Mouse (Mus musculus) thymus, postnatal 14 days (tissue): ENCODE measurements at regions not wholly inside any gene's neighbourhood (a gene's known extent, or its start where the extent isn't known, plus 50 kb on each side); places are given as distances from the start of the nearest gene placed in this dataset.
A peak's percentile ranks its signal among the peaks of the same experiment; 100 is the strongest.

Experiments
- DNase-seq: peaks from one replicate; pipeline ENCODE4 v3.0.0; 2021

DNA sequence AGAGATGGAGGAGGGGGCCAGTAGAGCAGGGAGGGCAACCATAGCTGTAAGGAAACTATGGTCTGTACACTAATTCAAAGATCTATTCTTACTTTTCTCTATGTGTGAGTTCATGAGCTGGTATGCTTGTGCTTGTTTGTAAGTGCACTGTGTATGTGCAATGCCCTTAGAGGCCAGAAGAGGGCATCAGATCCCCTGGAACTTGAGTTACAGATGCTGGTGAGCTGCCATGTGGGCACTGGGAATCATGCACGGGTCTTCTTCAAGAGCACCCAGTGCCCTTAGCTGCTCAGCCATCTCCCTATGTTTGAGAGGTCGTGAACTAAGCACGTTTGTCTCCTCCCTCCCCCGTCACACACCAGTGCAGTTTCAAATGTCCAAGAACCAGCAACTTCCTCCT is 68.9 kb downstream of the Tbx3 start:
- no peak for DNase-seq

- DNase-seq, result peak; percentile 34
These were observed 70.6 kb downstream of the Tbx3 start for GRCm38 (mm10) chr5:119741116-119741515.

DNA sequence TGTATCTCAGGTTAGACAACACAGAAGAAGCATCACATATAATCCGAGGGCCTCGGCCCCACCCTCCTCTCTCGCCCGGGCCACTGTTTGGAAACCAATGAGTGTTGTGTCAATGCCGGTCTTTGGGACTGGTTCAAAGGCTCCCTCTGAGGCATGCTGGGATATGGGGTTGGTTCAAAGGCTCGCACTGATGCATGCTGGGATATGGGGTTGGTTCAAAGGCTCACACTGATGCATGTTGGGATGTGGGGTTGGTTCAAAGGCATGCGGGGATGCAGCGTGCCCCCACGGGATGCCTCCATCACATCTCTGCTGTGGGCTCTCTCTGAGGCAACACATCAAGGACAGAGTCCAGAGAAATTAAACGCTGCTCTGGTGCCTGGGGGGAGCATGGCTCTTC is 73.3 kb downstream of the Tbx3 start:
- no peak for DNase-seq

- DNase-seq, result no peak
These were observed 76.6 kb downstream of the Tbx3 start for GRCm38 (mm10) chr5:119747038-119747437.

- no peak for DNase-seq
These were observed 78.2 kb downstream of the Tbx3 start for GRCm38 (mm10) chr5:119748667-119749066.

DNA sequence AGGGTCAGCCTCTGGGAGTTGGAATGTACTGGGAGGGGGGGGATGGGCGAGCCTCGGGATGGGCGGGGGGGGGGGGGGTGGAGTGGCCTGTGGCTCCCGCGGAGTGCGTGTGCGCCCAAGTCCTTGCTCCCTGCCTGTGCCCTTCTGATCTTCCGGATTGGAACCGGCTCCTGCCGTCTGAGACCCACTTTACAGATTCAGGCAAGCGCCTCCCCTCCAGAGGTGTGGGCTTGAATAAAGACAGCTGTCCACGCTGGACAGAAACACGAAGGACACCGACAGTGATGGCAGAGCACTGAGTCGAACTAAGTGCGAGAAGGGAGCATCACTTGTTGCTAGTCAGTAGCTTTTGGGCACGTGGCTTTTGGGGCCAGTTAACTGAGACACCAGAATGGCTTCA is 78.7 kb downstream of the Tbx3 start:
- DNase-seq, result no peak

- no peak for DNase-seq
These were observed 76.7 kb upstream of the Tbx5 start for GRCm38 (mm10) chr5:119755782-119756181.

DNA sequence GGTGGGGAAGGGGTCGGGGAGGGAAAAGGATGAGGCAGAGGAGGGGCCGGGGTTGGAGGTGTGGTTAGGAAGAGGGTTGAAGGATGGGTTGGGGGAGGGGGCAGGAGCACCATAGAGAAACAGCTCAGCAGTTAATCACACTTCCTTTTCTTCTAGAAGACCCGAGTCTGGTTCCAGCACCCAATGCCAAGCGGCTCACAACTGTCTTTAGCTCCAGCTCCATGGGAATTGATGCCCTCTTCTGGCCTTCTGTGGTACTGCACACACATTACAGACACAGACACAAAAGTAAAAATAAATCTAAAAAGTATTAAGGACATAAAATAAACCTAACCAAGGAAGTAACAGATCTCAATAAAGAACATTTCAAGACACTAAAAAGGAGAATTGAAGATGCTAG is 73.6 kb upstream of the Tbx5 start:
- no peak for DNase-seq

- DNase-seq, result no peak
These were observed 70.4 kb upstream of the Tbx5 start for GRCm38 (mm10) chr5:119762102-119762501.

DNA sequence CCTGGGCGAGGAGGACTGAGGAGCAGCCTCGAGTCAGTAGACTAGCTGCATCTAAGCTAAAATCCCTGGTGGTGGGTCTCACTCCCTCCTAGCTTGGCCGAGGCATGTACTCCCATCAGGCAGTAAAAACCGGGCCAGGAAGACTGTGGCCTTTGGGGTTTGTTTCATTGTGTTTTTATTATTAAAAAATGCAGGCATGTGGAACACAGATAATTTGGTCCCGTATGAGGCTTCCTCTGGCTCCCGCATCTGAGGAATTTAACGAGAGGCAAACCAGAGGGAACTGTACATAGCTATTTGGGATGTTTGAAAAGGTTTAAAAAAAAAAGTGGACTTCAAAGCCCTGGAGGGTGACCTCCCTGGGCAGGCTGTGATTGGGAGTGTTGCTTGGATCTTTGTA is 69.1 kb upstream of the Tbx5 start:
- no peak for DNase-seq

DNA sequence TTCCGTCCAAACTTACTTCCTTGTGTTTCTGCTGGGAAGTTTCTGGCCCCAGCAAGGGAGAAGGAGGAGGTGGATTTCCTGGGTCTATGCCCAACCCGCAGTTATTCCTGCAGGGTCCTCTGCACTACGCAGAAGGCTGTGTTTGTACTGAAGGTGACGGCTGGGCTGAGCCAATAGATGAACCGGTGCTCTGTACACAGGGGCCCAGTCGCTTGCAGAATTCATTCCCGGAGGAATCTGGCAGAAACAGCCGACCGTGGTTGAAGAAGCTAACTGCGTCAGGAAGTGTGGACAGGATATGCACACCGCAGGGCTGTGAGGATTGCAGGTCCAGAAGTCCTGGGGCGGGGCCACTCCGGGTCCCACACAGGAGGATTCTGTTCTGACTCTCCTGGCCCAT is 66.1 kb upstream of the Tbx5 start:
- no peak for DNase-seq

DNA sequence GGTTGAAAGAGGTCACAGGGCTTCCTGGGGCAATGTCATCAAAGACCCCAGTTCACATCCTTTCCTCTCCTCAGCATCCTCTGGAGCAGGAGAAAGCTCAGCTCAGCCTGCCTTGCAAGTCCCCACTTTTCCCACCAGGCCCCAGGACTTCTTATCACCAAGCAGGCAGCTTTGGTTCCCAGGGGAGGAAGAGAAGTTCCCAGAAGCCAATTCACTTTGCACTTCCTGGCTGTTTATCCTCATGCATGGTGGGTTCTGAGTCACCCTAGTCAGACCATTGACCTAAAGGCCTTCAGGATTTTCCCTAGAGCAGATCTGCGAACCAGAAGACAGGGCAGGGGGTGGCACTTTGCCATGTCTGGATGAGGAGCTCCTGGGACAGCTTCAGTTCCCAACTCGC is 61.5 kb upstream of the Tbx5 start:
- DNase-seq, result no peak

- no peak for DNase-seq
These were observed 56.2 kb upstream of the Tbx5 start for GRCm38 (mm10) chr5:119776106-119776887.

DNA sequence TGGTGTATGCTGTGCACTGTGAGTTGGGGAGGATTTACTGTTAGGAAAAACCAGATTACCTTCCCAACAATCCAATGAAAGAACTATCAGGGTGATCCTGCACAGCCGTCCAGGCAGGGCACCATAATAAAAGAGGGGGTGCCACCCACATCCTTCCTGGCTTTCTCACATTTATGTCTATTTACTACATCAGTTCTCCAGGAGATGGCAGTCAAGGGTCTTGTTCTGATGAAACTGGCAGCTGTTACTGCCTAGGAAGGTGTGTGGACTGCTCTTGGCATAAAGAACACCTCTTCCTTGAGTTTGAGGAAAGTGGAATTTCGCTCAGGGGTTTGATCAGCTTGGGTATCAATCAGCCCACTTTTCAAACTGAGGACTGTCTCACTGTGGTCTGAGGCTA is 54.6 kb upstream of the Tbx5 start:
- DNase-seq, result peak; percentile 12

DNA sequence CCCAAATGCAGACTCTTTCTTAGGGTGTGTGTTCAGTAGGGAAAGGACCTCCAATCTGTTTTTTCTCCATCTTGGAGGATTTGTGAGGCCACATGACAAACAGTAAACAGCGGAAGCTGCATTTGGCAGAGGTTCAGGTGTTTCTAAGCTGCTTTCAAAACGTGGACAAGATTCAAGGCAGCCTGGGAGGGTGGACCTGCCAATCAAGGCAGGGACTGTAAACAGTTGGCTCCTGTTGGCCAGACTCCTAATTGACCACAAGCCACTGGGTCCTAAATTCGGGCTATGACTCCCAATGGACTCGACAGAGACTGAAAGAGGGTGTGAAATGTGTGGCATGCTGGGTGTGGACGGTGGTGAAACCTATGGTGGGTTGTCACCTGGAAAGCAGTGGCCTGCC is 51.1 kb upstream of the Tbx5 start:
- no peak for DNase-seq
